Mouse (Mus musculus): ENCODE measurements around the gene Cdc20b.

The Cdc20b gene

DNA sequence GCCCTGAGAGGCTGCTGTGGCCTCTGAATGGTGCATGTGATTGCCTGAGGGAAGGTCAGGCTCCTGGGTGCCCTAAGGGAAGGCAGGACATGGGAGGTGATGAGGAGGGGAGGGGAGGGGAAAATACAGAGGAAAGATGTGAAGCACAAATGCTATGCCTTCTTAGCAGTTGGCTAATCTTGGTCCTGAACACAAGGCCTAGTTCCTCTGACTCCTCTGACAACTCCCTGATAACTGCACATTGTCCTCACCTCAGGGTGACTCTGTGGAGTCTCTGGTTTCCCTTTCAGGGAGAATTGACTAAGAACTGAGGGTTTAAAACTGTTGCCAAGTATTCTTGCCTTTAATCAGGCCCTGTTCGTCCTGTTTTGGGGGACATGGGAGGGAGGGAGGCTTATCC lies 59.7 kb downstream of the Cdc20b start:
- DNase-seq (ENCODE audit: extremely low spot score): no peak

DNA sequence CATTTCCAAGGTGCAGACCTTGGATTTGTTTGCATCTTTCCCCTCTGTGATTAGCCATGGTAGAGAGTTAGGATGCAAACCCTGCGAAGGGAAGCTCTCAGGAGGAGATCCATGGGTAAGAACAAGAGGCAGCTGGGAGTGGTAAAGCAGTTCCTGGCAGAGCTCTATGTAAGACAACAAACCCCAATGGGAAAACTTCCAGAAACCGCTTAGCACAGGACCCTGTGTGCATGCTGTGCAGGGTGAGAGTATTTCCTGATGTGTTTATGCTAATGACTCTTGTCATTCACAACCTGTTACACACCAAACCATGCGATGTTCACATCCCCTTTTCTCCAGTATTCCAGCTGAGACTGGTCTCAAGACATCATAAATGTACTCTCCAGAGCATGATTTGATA lies 62.1 kb downstream of the Cdc20b start:
- DNase-seq (ENCODE audit: extremely low spot score): no peak

DNA sequence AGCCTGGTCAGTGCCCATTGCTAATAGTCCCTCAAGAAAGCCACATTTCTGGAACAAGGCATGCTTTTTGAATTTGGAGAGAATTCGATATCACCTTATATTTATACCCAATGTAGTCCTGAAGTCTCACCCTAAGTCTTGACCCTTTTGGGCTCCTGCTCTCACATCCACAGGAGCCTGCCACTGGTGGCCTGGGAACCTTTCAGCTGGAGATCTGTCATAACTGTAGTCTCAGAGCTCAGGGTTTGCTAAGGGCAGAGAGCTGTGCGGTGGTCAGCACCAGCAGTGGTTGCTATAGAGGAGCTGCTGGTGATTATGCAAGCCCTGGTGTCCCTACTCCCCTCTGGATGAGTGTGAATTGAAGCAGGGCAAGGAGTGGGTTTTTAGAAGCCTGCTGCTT lies 63.5 kb downstream of the Cdc20b start:
- DNase-seq (ENCODE audit: extremely low spot score): no peak

DNA sequence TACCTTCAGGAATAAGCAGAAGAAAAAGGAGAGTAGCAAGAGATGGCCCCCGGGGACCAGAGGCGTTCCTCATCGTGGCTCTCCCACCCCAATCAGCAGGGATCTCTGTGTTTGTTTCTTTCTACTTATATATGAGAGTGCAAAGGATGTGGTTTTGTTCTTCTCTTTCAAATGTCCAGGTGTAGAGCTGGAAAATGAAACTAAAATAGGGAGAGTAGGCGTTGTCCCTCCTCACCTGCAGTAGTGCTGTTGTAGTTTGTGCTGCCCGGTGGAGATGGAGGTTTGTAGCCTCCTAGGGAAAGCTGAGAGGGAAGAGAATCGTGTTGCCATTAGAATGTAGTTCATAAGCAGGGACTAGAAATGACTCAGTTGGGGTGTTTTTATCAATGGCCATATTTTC lies 66.0 kb downstream of the Cdc20b start, which contains the start of gene Gzma:
Gzma (minus strand) TSS at position 103 of the 400 bp plus-strand sequence.
- no peak for DNase-seq (ENCODE audit: extremely low spot score)

DNA sequence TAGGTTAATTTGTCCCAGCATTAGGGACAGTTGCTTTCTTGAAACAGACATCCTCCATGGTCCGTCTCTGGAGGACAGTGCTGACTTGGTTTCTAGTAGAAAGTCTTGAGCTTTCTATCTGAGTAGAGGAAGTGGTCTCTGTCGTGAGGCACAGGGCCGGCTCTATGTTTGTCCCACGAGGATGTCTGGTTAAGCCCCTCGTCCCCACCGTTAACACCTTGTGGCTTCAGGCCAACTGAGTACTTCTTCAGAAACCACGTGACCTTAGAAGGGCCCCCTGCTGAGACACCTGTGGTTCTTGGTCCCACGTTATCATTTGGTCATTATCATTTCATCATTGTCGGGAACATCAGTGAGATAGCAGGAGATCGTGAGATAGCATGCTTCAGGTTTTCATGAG lies 66.9 kb downstream of the Cdc20b start:
- DNase-seq (ENCODE audit: extremely low spot score): no peak

DNA sequence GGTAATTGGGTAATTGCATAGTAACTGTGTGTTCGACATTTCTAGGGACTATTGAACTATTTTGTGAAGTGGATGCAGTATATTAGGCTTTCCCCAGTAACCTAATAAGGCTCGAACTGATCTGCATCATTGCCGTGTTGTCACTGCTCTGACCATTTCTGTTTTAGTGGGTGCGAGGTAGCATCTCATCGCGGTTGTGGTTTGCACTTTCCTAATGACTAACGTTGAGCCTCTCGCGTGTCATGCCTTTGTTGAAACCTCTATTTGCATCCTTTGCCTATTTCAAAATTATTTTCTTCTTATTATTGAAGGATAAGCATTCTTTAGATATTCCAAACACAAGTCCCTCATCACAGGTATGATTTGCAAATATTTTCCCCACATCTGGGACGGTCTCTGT lies 69.8 kb downstream of the Cdc20b start:
- no peak for DNase-seq (ENCODE audit: extremely low spot score)

DNA sequence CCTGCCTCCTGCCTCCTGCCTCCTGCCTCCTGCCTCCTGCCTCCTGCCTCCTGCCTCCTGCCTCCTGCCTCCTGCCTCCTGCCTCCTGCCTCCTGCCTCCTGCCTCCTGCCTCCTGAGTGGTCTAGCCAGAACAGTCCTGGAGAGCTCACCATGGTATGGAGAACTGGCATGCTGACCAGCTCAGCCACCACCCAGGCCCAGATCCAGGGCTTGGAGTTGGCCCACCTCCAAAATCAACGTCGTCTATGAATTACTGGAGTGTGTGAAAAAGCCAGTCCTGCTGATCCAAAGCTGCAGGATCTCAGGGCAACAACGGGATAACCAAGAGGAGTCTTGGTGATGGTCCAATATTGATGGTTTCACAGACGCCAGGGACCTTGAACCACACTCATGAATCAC lies 84.1 kb downstream of the Cdc20b start:
- no peak for DNase-seq (ENCODE audit: extremely low spot score)

DNA sequence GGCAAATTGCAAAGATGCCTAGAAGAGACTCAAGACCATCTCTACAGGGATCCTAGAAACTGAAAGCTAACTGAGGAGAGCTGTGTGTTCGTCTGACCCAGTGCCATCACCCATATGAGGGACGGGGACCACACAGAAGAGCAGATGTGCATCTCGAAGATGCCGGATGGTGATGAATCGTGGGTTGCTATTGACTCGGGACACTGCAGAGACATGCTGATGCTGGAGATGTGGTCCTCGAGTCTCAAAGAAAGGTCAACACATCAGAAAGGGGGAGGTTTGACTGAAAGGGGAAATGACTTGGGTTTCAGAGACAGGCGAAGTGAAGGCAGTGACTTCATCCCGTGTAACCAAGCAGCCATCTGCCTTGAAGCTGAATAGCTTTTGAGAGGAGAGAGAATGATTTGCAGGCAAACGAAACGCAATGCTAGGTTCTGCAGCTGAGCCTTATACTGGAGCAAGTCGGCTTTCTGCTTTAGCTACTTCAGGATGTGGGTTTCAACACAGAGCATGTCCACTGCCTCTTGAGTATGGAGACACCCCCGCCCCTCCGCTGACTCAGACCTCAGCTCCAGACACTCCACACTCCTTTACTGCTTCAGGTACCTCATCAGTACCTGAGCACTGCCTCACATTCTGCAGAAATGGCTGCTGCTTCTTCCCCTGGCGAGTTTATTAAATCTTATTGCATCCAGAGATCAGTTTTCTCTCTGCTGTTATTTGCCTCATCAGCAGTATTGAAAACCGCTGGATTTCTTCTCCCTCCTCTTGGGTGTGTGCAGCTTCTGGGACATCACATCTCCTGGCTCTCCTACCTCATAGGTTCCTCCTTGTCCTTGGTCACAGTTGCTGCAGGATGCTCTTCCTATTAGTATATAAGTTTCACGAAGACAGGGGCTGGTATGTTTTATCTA lies 85.7 kb downstream of the Cdc20b start:
- DNase-seq (ENCODE audit: extremely low spot score): no peak

DNA sequence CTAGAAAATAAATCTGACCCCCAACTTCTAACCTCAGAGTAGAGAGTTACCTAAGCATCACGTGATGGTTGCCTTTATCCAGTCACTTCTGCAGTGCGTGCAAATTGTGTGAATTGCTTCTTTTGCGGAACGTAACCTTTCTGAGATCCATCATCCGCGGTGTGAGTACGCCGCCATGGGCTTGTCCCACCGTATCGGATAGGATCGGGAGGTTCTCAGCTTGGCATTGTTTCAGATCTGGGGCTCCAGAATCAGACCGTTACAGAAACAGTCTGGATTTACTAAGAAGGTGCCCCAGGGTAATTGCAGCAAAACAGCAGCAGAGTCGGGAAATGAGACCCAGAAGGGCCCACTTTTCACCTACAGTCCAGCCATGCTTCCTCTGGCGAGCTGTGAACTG lies 86.4 kb downstream of the Cdc20b start:
- no peak for DNase-seq (ENCODE audit: extremely low spot score)

DNA sequence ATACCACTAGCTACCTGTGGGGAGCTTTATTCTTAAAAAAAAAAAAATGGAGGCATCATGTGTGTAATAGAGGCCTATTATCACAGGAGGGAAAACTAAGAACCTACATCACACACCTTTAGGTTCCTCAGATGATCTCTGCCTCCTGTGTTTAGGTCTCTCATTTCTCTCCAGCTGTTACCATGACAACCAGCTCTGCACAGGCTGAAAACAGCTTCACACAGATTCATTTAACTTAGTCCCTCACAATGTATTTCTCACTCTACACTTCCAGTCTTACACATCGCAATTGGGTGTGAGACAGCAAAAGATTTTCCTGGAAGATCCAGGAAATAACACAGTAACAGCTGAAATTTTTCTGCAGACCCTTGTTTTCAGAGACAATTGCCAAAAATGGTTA lies 95.1 kb downstream of the Cdc20b start:
- no peak for DNase-seq (ENCODE audit: extremely low spot score)

DNA sequence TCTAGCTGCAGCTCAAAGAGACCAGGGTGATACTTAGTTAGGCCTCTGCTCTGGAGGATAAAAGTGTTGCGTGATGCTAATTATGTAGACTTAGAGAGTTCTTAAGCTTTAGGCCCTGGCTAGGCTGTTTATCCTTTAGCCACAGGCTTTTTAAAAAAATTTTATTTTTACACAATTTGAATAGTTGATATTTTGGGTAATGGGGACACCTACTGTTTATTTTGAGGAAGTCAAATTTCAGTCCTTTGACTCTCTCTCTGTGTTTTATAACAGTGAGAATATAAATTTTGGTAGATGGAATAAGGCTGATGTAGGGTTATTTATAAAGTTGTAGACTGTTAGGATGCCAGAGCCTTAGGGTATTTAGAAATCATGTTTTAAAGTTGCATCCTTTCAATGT lies 104.7 kb downstream of the Cdc20b start:
- no peak for DNase-seq (ENCODE audit: extremely low spot score)

All from embryo, embryonic 9.5 days (tissue).